Mouse (Mus musculus): ENCODE data around the gene Thap11.

Gene Thap11

DNA sequence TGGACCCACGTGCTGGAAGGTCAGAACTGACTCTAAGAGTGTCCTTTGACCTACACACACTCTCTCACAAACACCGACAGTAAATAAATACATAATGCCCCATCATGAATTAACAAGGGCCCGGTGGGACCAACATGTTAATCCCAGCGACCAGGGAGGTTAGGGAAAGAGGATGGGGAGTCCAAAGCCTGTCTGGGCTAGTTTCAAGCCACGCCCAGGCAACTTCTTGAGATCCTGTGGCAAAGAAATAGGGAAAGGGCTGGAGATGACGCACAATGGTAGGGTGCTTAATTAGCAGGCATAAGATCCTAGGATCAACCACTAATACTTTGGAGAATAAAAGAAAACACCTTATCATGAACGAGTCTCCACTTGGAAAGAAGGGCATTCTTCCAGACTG lies 4.3 kb upstream of the Thap11 start:
- intact Hi-C loops (cut with DNase I): no loop called here

DNA sequence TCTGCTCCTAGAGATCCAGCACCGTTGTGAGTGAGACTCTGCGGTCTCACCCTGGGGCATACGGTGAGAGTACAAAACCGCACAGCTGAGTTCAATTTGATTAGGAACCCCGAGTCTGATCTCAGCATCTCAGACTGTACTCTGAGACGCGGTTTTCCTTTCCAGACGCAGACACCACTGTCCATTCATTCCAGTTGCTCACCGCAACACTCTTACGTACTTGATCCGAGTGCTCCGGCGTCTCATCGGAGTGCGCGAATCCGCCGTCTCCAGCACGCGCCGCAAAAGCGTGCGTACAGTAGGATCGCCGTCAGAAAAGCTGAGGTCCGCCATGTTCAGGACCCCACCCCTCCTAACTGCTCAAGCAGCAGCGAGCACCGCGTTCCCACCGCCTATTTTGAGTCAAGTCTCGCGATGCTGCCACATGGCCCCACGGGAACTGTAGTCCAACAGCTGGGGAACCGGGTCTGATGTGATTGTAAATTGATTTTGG lies 3.2 kb upstream of the Thap11 start:
- intact Hi-C loops (cut with DNase I): no loop called here

DNA sequence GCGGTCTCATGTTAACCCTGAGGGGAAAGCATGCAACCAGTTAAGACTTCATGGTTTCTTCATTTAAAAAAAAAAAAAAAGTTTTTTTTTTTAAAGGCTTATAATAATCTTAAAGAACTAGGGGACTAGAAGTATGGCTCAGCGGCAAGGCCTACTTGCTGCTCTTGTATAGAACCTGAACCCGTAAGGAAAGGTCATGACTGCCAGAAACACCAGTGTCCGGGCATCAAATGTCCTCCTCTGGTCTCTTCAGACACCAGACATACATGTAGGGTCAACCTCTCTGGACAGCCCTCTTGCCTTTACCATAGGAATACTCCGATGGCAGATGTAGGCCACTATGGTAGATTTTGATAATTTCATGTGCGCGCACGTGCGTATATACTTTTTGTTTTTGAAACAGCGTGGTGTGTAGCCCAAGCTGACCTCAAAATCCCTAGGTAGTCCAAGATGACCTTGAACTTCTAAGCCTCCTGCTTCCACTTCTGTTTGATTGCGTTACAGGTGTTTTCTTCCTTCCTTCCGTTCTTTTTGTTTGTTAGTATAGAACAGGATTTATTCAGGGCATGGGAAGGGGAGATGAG lies 2.7 kb upstream of the Thap11 start:
- intact Hi-C loops (cut with DNase I): no loop called here

DNA sequence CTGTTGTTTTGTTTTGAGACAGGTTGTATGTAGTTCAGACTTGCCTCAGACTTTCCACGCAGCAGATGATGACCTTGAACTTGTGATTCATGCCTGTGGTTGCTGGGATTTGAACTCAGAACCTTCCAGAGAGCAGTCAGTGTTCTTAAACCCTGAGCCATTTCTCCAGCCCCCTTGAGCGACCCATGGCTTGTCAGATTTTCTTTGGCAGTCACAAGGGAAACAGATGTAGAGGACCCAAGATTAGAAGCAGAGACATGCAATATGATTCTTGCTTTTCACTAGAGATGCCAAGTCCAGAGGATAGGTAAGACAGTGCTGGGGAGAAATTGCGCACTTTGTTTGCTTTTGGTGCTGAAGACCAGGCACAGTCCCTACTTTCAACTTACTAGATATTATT lies 1.8 kb upstream of the Thap11 start, which contains the start of gene Cenpt:
Gene Cenpt (minus strand): TSS at position 101 of the 400 bp plus-strand sequence.
- intact Hi-C loops (cut with DNase I): no loop called here

DNA sequence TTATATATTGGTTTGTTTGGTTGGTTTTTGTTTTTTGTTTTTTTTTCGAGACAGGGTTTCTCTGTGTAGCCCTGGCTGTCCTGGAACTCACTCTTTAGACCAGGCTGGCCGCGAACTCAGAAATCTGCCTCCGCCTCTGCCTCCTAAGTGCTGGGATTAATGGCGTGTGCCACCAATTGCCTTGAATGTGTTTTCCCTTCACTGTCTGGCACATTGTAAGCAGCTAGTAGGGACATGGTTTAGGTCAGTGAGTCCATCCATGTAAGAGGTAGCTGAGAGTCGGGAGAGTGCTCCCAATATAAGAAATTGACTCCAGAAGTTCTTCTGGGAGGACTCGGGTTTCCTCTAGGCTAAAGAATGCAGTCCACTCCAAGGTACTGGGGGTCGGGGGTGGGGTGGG lies 629 bp upstream of the Thap11 start:
- intact Hi-C loops (cut with DNase I): no loop called here

DNA sequence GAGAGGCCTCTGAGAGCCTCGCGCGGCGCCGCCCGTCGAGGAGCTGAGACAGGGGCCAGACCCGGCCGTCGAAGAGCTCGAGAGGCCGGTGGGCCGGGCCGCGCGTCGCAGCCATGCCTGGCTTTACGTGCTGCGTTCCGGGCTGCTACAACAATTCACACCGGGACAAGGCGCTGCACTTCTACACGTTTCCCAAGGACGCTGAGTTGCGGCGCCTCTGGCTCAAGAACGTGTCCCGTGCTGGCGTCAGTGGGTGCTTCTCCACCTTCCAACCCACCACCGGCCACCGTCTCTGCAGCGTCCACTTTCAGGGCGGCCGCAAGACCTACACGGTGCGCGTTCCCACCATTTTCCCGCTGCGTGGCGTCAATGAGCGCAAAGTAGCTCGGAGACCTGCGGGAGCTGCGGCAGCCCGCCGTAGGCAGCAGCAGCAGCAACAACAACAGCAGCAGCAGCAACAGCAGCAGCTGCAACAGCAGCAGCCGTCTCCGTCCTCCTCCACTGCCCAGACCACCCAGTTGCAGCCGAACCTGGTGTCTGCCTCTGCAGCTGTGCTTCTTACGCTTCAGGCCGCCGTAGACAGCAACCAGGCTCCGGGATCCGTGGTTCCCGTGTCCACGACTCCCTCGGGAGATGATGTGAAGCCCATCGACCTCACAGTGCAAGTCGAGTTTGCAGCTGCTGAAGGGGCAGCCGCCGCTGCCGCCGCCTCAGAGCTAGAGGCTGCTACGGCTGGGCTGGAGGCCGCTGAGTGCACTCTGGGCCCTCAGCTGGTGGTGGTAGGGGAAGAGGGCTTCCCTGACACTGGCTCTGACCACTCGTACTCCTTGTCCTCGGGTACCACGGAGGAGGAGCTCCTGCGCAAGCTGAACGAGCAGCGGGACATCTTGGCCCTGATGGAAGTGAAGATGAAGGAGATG lies 576 bp downstream of the Thap11 start:
- intact Hi-C loops (cut with DNase I): no loop called here

DNA sequence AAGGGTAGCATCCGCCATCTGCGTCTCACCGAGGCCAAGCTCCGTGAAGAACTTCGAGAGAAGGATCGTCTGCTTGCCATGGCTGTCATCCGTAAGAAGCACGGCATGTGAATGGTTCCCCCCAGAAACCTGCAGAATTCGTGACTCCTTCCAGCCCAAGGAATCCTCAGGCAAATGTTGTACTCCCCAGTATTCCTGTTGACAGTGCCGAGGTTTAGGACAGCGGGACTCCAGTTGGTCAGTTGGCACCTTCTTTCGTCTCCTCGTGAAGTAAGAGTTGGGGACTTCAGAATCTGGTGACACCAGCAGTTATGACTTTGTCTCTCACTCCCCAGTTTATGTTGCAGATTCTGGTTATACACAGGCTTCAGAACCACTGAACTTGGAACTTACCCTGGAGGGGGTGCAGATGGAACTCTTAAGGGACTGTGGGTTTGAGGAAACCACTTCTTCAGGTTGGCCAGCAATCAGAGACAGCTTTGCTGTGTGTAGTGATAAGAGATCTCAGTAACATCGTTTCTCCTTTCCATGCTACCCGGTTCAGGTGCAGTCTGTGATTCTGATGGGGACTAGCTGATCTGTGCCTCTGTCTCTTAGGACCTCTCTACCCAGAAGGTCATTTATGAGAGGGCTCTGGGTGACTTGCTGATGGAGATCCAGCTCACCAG lies 1.4 kb downstream of the Thap11 start:
- intact Hi-C loops (cut with DNase I): no loop called here

DNA sequence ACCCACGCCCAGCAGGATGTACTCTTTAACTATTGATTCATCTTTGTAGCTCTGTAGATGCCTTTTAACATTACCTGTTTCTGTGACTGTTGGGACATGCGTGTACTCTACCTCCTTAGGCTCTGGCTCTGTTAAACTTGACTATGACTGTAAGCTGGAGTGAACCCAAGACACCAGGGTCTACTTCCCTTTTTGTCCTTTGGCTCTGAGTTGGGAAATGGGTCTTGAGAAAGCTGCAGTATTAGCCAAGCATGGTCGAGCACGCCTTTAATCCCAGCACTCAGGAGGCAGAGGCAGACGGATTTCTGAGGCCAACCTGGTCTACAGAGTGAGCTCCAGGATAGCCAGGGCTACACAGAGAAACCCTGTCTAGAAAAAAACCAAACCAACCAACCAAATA lies 3.6 kb downstream of the Thap11 start:
- intact Hi-C loops (cut with DNase I): no loop called here

DNA sequence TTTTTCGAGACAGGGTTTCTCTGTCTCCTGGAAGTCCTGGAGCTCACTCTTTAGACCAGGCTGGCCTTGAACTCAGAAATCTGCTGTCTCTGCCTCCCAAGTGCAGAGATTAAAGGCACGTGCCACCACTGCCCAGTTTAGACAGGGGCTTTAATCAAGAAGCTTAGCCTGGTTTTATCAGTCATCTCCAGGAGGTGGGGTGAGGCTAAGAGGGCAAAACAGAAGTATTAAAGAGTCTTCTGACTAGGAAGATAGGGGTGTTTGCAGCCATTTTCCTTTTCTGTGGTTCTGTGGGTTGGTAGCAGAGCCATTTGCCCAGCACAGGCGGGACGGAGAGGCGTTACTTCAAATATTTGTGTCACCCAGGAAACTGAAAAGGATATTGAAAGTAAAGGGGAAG lies 4.4 kb downstream of the Thap11 start:
- intact Hi-C loops (cut with DNase I): no loop called here

DNA sequence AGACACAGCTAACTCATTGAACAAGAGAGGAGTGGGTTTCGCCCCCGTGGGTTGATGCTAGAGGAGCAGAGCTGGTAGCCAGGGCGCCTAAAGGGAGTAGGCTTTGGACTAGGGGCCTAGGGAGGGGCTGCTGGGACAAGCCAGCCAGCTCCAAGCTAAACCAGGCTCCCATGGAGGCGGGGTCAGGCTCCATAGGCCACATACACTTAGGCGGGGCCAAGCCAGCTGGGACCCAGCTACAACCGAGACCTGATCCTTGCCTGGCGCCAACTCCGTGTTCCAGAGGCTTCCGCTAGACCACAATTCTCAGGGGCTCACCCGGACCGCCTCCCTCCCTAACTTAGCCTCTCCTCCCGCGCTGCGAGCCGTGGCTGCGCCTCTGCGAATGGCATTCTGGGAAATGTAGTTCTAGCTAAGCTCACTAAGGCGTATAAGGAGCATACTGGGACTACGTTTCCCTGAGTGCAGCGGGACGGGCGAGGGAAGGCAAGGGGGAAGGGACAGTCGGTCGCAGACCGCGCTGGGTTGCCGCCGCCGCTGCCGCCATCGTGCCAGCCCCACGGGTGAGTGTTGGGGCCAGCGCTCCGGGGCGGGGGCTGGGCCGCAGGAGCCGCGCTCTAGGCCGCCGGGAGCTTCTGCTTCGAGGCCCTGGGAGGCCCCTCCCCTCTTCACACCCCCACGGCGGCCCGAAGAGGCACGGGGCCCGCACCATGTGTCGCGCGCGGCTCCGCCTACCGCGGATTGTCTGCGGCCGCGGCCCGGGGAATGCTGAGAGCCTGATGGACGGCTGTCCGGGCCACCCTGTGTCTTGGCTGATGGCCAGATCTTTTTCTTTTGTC lies 5.4 kb downstream of the Thap11 start, which contains the start of gene Nutf2:
Gene Nutf2 (plus strand): TSS at position 438 of the 839 bp plus-strand sequence.
- intact Hi-C loops (cut with DNase I): loop anchor here (5.0 kb wide), 1 partner anchor 37 kb away; no protein-coding TSS in a partner anchor

DNA sequence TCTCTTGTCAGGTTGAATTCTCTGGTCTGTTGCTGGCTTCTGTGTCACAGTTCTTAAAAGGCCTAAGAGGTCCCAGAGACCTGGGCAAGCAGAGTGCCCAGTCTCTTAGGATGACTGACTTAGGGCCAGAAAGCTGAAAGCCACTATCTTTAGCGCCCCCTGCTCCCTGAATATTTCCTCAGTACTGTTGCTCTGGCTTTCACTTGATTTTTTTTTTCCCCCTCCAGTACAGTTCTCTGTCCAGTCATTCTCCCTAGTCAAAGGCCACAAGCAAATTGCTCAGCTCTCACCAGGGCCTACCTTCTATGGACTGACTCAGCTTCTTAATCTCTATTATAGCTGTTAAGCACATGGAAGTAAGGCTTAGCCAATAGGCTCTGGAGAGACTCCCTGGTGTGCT lies 7.0 kb downstream of the Thap11 start:
- intact Hi-C loops (cut with DNase I): loop anchor here (5.0 kb wide), 1 partner anchor 35 kb away; no protein-coding TSS in a partner anchor

DNA sequence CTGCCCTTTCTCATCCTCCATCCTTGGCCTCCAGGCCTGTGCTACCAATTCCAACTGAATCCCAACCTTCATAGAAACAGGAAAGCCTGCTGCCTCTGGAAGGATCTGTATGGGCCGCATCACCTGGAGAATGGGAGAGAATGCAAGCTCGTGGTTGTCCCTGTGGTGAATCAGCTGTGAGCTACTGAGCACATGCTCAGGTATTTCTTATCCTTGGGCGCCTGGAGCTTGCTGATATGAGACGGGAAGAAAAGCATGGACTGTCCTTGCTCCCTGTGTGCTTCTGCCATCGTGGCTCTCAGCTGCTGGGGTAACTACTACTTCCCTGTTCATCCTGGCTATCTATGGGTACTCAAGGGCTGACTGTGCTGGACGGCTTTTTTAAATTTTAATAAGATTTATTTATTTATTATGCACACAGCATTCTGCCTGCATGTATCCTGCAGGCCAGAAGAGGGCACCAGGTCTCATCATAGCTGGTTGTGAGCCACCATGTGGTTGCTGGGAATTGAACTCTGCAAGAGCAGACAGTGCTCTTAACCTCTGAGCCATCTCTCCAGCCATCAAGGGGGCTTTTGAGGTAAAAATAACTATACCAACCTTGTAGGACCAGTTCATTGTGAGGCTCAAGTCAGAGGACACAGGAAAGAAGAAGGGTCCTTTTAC lies 11.6 kb downstream of the Thap11 start:
- intact Hi-C loops (cut with DNase I): no loop called here

DNA sequence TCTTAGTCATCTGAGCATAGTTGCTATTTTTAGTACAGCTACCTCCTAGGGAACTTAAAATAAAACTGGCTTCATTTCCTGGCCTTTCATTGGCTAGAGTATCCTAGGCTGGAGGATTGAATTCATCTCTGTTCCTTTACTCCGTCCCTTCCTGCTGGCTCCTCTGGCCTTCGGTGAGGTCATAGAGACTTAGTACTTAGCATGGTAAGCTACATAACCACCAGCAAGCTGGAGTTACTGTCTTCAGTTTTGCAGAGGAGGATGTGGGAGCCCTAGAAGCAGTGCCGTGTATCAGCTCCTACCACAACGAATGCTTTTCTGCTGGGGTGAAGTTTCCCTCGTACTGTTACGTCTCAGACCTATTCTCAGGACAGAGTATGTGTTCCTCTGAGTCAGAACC lies 19.4 kb downstream of the Thap11 start:
- intact Hi-C loops (cut with DNase I): no loop called here

DNA sequence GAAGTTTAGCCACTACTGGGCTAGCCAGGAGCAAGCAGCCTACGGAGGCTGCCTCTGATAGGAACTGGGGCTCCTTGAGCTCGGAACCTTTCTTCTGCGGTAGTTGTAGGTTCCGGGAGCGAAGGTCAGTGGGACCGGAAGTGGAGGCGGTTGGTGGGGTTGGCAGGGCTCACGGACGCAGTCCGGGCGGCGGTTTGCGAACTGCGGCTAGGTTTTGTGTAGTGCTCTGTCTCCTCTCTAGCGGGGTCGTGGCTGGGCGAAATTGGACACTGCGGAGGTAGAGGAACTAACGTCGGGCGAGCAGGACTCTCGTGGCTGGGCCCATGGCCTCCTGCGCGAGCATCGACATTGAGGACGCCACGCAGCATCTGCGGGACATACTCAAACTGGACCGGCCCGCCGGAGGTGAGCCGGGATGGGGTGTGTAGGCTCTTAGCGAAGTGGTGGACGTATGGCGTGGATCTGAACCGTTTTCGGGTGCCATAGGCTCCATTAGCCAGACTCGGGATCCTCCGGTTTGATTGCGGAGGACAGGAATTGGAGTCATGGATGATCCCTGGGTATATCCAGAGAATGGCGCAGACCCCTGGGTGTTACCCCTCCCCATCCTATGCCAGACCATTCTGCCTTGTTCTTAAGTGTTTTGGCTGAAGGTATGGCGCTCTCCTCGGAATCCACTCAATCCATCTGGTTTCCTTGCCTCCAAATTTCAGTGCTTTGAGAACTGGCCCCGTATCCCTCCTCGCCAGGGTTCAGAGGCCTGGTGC lies 26.0 kb downstream of the Thap11 start, which contains the start of gene Edc4:
Gene Edc4 (plus strand): TSS at position 128 of the 767 bp plus-strand sequence.
- intact Hi-C loops (cut with DNase I): no loop called here

DNA sequence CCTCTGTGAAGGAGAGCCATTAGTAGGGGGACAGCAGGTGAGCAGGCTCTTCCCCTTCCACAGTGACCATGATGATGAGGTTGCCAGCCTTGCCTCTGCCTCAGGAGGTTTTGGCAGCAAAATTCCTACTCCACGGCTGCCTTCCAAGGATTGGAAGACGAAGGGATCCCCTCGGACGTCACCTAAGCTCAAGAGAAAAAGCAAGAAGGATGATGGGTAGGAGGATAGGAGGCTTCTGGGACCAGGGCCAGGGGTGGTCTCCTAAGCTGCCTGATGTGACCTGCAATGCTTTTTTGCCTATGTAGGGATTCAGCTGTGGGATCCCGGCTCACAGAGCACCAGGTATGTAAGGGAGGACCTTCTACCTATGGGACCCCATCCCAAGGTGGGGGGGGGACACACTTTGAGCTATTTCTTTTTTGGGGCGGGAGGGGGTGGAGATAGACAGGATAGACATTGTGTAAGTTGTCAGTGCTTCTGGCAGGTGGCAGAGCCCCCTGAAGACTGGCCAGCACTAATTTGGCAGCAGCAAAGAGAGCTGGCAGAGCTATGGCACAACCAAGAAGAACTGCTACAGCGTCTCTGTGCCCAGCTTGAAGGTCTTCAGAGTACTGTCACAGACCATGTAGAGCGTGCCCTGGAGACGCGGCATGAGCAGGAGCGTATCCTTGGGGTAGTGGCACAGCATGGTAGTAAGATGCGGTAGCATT lies 35.0 kb downstream of the Thap11 start:
- intact Hi-C loops (cut with DNase I): no loop called here

DNA sequence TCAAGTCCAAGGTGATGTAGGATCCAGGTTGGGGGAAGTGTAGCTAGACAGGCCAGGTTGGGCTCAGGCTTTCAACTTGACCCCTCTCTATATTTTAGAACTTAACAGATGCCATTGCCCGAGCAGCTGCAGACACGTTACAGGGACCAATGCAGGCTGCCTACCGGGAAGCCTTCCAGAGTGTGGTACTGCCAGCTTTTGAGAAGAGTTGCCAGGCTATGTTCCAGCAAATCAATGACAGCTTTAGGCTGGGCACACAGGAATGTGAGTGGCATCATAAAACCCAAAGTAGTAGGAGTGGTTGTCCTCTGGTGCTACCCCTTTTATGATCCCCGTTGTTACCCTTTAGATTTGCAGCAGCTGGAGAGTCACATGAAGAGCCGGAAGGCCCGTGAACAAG lies 35.9 kb downstream of the Thap11 start:
- intact Hi-C loops (cut with DNase I): no loop called here

DNA sequence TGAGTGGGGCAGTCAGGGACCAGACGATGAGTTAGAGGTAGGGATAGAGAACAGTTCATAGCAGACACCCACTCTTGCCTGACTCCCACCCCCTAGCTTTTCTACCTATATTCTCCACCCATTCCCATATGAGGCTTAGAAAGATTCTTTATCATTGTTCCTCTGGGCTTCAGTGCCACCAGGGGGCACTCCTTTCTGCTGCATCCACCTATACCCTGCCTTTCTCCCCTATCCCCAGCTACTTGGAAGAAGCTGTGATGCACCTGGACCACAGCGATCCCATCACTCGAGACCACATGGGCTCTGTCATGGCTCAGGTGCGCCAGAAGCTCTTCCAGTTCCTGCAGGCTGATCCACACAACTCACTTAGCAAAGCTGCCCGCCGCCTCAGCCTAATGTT lies 37.5 kb downstream of the Thap11 start:
- intact Hi-C loops (cut with DNase I): loop anchor here (2.0 kb wide), 1 partner anchor 38 kb away; no protein-coding TSS in a partner anchor

DNA sequence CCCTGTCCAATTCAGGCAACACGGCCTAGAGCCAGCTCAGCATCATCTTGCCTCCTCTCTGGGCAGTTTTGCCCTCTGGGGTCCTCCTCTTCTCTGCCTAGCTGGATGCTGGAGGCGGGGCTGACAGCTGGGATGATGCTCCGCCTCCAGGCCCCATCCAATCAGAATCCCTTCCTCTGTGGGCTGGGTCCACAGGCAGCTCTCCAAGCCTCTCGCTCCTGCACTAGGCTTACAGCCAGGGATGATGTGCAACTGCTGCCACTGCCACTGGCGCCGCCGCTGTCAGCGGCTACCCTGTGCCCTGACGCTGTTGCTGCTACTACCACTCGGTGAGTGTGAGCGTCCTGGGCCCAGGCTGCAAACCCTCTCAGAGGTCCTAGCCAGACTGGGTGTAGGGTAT lies 38.4 kb downstream of the Thap11 start, which contains the start of gene Nrn1l:
Gene Nrn1l (plus strand): TSS at position 229 of the 400 bp plus-strand sequence.
- intact Hi-C loops (cut with DNase I): loop anchor here (2.0 kb wide), 1 partner anchor 37 kb away; no protein-coding TSS in a partner anchor
